Mouse (Mus musculus): ENCODE measurements around the gene Mzf1. TPM values are rescaled to one million over a fixed set of nuclear protein-coding genes. Genes with fewer than 3 reads are reported as not detected.
A peak's percentile ranks its signal among the peaks of the same experiment; 100 is the strongest.

The Mzf1 gene
- total RNA-seq, 2 experiments from 2014 or later, result 12.8 to 18.0 TPM

DNA sequence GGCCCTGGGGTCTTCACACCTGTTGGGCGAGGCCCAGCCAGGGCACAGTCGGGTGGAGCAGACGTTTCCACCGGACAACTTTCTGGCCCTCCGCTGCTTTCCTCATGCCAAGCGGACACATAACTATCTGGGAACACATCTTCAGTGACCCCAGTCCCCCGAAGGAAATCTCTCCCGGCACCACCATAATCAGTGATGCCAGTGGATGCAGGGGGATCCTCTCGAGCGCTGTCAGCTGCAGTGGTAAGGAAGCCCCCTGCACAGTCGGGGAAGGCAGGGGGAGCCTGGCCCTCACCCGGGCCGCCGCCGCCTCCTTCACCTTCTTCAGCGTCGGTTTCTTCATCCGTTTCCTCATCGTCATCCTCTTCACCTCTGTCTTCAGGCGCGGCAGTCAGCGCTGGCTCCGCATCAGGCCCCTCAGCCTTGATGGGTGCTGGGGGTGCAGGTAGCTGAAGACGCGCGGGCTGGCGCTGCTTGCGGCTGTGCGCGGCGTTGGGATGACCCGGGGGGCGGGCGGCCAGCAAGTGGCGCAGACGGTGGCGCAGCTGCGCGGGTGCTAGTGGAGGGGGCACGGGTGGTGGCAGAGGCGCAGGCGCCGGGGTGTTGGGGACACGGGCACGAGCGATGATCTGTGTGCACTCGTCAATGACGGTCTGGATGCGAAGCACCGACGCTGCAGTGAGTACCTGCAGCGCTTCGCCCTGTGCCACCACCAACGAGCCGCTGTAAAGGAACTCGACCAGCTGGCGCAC is 47.0 kb downstream of the Mzf1 start:
- DNase-seq (ENCODE audit: extremely low spot score in 1 of 2, low spot score in 1 of 2), result no peak

- DNase-seq (ENCODE audit: extremely low spot score in 1 of 2, low spot score in 1 of 2), result no peak
Measured at GRCm38 (mm10) chr7:13006531-13006930, 48.0 kb downstream of the Mzf1 start.

GRCm38 (mm10) chr7:13006011-13006410 is 48.6 kb downstream of the Mzf1 start:
- peak in 1 of 2 experiments; percentile 6 for DNase-seq (ENCODE audit: extremely low spot score in 1 of 2, low spot score in 1 of 2)

- no peak for DNase-seq (ENCODE audit: extremely low spot score in 1 of 2, low spot score in 1 of 2)
Measured at GRCm38 (mm10) chr7:13003380-13003779, 51.2 kb downstream of the Mzf1 start.

DNA sequence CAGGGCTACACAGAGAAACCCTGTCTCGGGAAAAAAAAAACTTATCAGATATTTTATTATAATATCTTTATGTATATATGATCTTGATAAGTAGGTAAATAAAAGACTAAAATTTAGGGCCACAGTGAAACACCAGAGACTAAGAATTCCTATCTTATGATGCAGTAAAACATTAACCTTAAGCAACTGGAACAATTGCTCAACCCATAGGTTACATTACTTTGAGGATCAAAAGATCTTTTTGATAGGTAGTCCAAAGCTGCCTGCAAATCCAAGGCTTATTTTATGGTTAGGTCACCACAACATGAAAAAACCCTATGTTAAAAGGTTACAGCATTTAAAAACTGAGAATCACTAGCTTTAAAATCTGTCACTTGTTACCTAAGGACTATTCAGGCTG is 53.0 kb downstream of the Mzf1 start:
- no peak for DNase-seq (ENCODE audit: extremely low spot score in 1 of 2, low spot score in 1 of 2)

DNA sequence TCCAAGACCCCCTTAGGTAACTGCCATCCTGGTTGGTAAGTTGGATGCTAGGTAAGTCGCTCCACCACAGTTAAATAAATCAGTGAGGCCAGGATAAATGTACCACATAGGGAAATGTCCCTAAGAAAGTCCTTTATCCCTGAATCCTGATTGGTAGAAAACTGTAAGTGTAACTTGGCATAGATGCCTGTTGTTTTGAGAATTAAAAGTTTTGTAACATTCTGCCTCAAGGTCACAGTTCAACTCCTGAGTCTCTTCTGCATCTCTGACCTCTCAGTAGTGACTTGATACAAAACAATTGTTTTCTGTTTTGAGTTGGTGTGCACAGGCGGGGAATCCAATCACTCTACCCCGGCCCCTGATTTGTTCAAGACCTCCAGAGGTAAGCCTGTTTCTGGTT is 55.7 kb downstream of the Mzf1 start, which contains the start of gene Trim28:
Trim28 (plus strand) TSS at position 264 of the 400 bp plus-strand sequence.
- no peak for DNase-seq (ENCODE audit: extremely low spot score in 1 of 2, low spot score in 1 of 2)

DNA sequence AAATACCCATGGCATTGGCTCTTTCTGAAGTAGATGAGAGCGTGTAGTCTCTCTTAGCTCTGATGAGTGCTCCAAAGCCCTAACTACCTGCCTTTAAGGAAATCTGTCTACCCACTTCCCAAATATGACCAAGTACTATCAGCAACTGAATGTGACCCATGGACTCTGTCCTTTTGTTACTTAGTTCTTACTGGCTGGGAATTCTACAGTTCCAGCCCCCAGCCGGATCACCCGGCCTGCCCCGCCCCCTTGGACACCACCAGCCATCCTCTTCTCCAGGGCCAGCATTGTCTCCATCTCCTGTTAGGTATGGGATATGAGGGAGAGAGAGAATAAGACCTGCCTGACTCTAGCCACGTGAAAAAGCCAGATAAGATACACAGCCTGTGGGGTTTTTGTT is 56.5 kb downstream of the Mzf1 start, which contains the start of gene Slc27a5:
Slc27a5 (minus strand) TSS at position 140 of the 400 bp plus-strand sequence.
- no peak for DNase-seq (ENCODE audit: extremely low spot score in 1 of 2, low spot score in 1 of 2)

DNA sequence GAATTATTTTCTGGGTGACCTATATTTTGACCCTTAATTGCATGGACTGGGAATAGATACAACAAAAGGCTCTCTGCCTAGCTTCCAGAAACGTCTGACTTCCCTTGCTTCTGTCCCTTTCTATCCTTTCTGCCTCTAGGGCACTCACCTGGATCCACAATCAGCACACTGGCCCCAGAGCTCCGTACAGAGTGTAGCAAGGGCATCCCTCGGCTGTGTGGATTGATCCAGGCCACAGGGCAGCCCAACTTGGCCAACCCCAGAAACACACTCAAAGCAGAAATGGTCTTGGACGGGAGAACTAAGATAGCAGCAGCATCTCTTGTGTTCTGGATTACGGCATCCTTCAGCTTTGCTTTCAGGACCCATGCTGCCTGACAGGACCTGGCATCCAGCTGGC is 57.3 kb downstream of the Mzf1 start:
- DNase-seq (ENCODE audit: extremely low spot score in 1 of 2, low spot score in 1 of 2), result no peak

GRCm38 (mm10) chr7:12995862-12996261 is 58.7 kb downstream of the Mzf1 start:
- no peak for DNase-seq (ENCODE audit: extremely low spot score in 1 of 2, low spot score in 1 of 2)

GRCm38 (mm10) chr7:12993148-12993547 is 61.4 kb downstream of the Mzf1 start:
- no peak for DNase-seq (ENCODE audit: extremely low spot score in 1 of 2, low spot score in 1 of 2)

Other genes with a start within 250 kb of the Mzf1 start
- gene Zfp329, start 235.9 kb downstream of the Mzf1 start, total RNA-seq (2021), result 10 to 100 TPM; 22.0 to 26.4 TPM
- 10 to 100 TPM; 13.0 to 13.4 TPM for gene Zfp110, start 220.0 kb downstream of the Mzf1 start, total RNA-seq (2021)
- gene Zfp128, start 173.6 kb downstream of the Mzf1 start, total RNA-seq (2021), result 1 to 10 TPM; 6.8 to 9.0 TPM
- gene Zscan22, start 156.9 kb downstream of the Mzf1 start, total RNA-seq (2021), result 10 to 100 TPM; 14.4 to 15.1 TPM
- gene Rps5, start 132.5 kb downstream of the Mzf1 start, total RNA-seq (2021), result 100 to 1,000 TPM; 379 to 453 TPM
- gene Rnf225, start 127.3 kb downstream of the Mzf1 start, total RNA-seq (2021), result 1 to 10 TPM in 1 of 2 experiments, under 1 TPM in 1; 0.91 to 1.3 TPM
- gene Zfp324, start 88.9 kb downstream of the Mzf1 start, total RNA-seq (2021), result 10 to 100 TPM; 10.2 to 12.1 TPM
- gene Zfp446, start 76.9 kb downstream of the Mzf1 start, total RNA-seq (2021), result 1 to 10 TPM; 8.1 to 9.1 TPM
- under 1 TPM; 0.22 to 0.47 TPM for gene Slc27a5, start 56.6 kb downstream of the Mzf1 start, total RNA-seq (2021)
- gene Trim28, start 55.6 kb downstream of the Mzf1 start, total RNA-seq (2021), result 100 to 1,000 TPM; 236 to 250 TPM
- 10 to 100 TPM; 34.4 to 35.3 TPM for gene Zbtb45, start 44.7 kb downstream of the Mzf1 start, total RNA-seq (2021)
- gene Chmp2a, start 20.0 kb downstream of the Mzf1 start, total RNA-seq (2021), result 100 to 1,000 TPM; 128 to 149 TPM
- gene Ube2m, start 16.5 kb downstream of the Mzf1 start, total RNA-seq (2021), result 100 to 1,000 TPM; 197 to 209 TPM
- not detected for gene Vmn1r85, start 40.4 kb upstream of the Mzf1 start, total RNA-seq (2021)
- gene Vmn1r86, start 65.2 kb upstream of the Mzf1 start, total RNA-seq (2021), result not detected
- not detected for gene Vmn1r87, start 85.4 kb upstream of the Mzf1 start, total RNA-seq (2021)
- under 1 TPM; 0.14 to 0.15 TPM for gene Vmn1r88, start 104.8 kb upstream of the Mzf1 start, total RNA-seq (2021)
- gene Vmn1r89, start 158.3 kb upstream of the Mzf1 start, total RNA-seq (2021), result not detected
- gene Lig1, start 222.5 kb upstream of the Mzf1 start, total RNA-seq (2021), result 1 to 10 TPM; 5.0 to 6.4 TPM
- gene Zswim9, start 224.0 kb upstream of the Mzf1 start, total RNA-seq (2021), result 10 to 100 TPM; 12.6 to 15.2 TPM

Measured in layer of hippocampus, postnatal 25 days (tissue).